ENCODE assay signal across 1 mouse cellular context in the genomic region with DNA sequence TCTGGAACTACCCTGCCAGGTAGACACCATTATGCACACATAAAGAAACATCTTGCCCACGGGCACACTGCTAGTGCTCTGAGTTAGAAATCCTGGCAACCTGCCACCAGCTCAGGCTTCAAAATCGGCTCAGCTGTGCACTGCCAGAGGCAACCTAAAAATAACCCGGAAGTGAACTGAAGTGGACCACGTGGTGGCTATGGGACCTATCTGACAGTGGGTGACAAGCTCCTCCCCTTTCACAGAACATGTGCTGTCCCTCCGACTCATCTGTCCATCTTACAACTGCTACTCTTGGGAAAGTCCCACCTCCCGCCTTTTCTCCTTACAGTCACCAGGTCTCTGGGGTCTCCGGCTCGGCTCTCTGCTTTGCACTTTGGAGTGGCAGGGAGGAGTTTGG.
TF ChIP-seq lines count a peak whose summit lies in the region.

No protein-coding gene starts in this region.

TF ChIP-seq in CH12.LX, 34 proteins besides CTCF, POLR2A, EP300 and RAD21 (continued from another document):
- no peak for TF ChIP-seq SMC3 (IDR thresholded peaks at IDR 0.05; ENCODE audit: low read depth, low read length)
- TF ChIP-seq RCOR1 (conservative IDR thresholded peaks at IDR 0.05; ENCODE audit: low read depth, low read length), result peak; percentile 45; the same call in 1 of the 2 replicates
TF ChIP-seq in CH12.LX: peak in this region for 22.
